Mouse (Mus musculus): ENCODE measurements at regions not wholly inside any gene's neighbourhood (a gene's known extent, or its start where the extent isn't known, plus 50 kb on each side); places are given as distances from the start of the nearest gene placed in this dataset.

DNA sequence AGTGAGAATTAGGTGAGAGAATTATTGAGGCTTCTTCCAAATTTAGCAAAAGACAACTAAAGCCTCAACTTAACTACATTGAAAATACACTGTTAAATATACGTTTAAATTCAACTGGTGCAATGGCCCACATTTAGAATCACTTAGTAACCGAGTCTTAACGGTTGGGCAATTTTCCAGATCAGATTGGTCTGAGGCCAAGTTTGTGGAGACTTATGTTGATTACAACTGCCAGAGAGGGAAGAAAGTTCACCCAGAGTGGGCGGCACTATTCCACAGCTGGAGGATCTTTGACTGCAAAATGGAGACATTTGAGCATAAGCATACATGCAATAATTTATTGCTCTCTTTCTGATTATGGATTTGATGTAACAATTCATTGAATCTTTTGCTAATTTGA lies 146.5 kb upstream of the Tprg start:
- TF ChIP-seq CTCF (IDR thresholded peaks at IDR 0.05; ENCODE audit: low read depth) (no peak), EP300 (IDR thresholded peaks at IDR 0.05; ENCODE audit: low read depth) (no peak)
